In the genomic region with DNA sequence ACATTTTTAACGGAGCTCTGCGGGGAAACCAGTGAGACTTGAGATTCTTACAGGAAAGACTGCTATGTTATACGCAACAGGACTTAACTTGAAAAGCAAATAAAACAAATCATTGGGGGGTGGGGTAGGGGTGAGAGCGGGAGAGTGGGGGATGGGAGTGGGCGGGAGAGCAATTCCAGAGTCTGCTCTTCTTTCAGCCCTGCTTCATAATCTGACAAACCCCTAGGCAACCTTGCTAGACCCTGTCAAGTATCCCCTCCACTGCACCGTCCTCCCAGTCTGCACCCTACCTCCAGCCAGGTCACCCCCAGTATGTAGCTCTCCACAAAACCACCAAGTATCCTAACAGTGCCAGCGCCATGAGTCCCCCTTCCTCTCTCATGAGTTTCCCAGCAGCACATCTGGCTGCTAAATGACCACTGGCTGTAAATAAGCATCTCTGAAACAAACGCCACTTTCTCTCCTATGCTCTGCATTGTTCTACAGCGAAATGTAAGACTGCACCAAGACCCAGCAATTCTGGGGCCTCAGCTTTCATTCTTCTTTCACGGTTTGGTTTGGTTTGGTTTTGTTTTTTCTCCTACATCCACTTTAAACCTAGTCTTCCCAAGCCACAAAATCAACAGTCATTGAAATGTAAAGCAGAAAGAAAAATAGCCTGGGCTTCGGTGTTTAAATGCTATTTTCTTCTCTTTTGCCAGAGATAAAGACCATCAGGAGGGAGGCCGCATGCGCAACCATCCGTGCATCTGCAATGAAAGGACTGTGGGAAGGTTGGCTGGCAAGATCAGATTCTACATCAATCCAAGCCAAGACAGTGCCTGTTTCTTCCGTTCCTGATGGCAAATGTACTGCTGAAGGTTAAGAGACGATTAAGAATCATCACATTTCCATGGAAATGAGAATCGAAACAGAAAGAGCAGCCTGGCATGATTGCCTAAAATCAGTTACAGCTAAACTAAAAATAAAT, we compare ENCODE assay signal across 17 mouse cellular contexts. TPM values are rescaled to one million over a fixed set of nuclear protein-coding genes. Genes with fewer than 3 reads are reported as not detected.
A peak's percentile ranks its signal among the peaks of the same experiment; 100 is the strongest.
DNase-seq lines count a peak whose midpoint lies in the region; ATAC-seq and TF ChIP-seq lines count a peak whose summit lies in the region.
"Had no signal": no experiment of that assay in that cellular context is flagged by ENCODE, and none has a peak within 500 bp of the region (broad histone marks: within the 10 kb centered on the region; RNA-seq: fewer than 3 reads in every experiment).

No protein-coding gene starts in this region.

- no peak overlapping the region for H3K4me3 ChIP-seq in hindbrain, embryonic 10.5 days
- H3K4me3 ChIP-seq in midbrain, postnatal 0 days (ENCODE audit: low read depth, low read length) = no peak overlapping the region
- no peak overlapping the region for H3K4me3 ChIP-seq in cerebellum, adult 2 months (replicated peaks; ENCODE audit: insufficient read depth, low read depth, low read length)
- H3K4me3 ChIP-seq: embryonic facial prominence, embryonic 13.5 days had no signal

- 39% methylated on average over 17 of the region's 17 CpGs for WGBS in hindbrain, embryonic 10.5 days
- 44% methylated on average over 17 of the region's 17 CpGs for WGBS in midbrain, postnatal 0 days
- 37% methylated on average over 17 of the region's 17 CpGs for WGBS in cerebellum, adult 2 months

- H3K4me2 ChIP-seq in midbrain, postnatal 0 days (ENCODE audit: low read depth, low read length, poor library complexity, severe bottlenecking) = no peak overlapping the region
- H3K4me2 ChIP-seq: embryonic facial prominence, embryonic 13.5 days had no signal

- no peaks in the 10 kb centered on the region for H3K27me3 ChIP-seq in hindbrain, embryonic 10.5 days (ENCODE audit: insufficient read depth, poor library complexity, severe bottlenecking)
- no peaks in the 10 kb centered on the region for H3K27me3 ChIP-seq in midbrain, postnatal 0 days (ENCODE audit: insufficient read depth, low read length)
- H3K27me3 ChIP-seq in cerebellum, adult 2 months (ENCODE audit: control insufficient read depth, insufficient read depth, low read length) = no peaks in the 10 kb centered on the region
- H3K27me3 ChIP-seq: CH12.LX; embryonic facial prominence, embryonic 13.5 days had no signal

- no peaks in the 10 kb centered on the region for H3K36me3 ChIP-seq in hindbrain, embryonic 10.5 days
- H3K36me3 ChIP-seq in midbrain, postnatal 0 days (ENCODE audit: insufficient read depth, low read length) = no peaks in the 10 kb centered on the region
- H3K36me3 ChIP-seq: embryonic facial prominence, embryonic 13.5 days had no signal

- H3K9ac ChIP-seq in midbrain, postnatal 0 days (replicated peaks; ENCODE audit: low read length, poor library complexity, severe bottlenecking) = 0 out of 2 replicates have a peak overlapping the region, but pooled peaks have one; percentile 29
- H3K9ac ChIP-seq: embryonic facial prominence, embryonic 13.5 days had no signal

- no peak for ATAC-seq in midbrain, postnatal 0 days (ENCODE audit: low FRiP score)

- H3K9me3 ChIP-seq in hindbrain, embryonic 10.5 days = no peaks in the 10 kb centered on the region
- H3K9me3 ChIP-seq in midbrain, postnatal 0 days (ENCODE audit: low read length) = no peaks in the 10 kb centered on the region
- H3K9me3 ChIP-seq: embryonic facial prominence, embryonic 13.5 days had no signal

- intact Hi-C loops in left cerebral cortex, postnatal 4 days (cut with DNase I) = no loop called here

- DNase-seq in left cerebral cortex, adult 18-20 months (ENCODE audit: low spot score in 2 of 2) = peak; percentile 15 to 29
- DNase-seq in left cerebral cortex, postnatal 4 days = no peak
- peak; percentile 21 for DNase-seq in hindbrain, embryonic 10.5 days (ENCODE audit: low spot score)
- DNase-seq in layer of hippocampus, adult 9-11 months = peak; percentile 14
- DNase-seq in midbrain, postnatal 0 days (ENCODE audit: low spot score) = peak; percentile 34
- no peak for DNase-seq in heart, adult 9 months (ENCODE audit: low spot score in 2 of 2)
- DNase-seq in cerebellum, postnatal 25 days = no peak
- no peak for DNase-seq in cerebellum, adult 2 months
- DNase-seq: gastrocnemius, postnatal 10 days; heart, postnatal 14 days; kidney, postnatal 10 days; liver; lung, postnatal 10 days; spleen, adult 18-20 months; thymus, adult 2 months had no signal

- peak overlapping the region; percentile 76 for H3K27ac ChIP-seq in hindbrain, embryonic 10.5 days
- H3K27ac ChIP-seq in midbrain, postnatal 0 days (ENCODE audit: low read depth, low read length) = peak overlapping the region; percentile 38
- H3K27ac ChIP-seq in cerebellum, adult 2 months (ENCODE audit: insufficient read depth, low read length) = no peak overlapping the region
- H3K27ac ChIP-seq: embryonic facial prominence, embryonic 13.5 days had no signal

- H3K4me1 ChIP-seq in hindbrain, embryonic 10.5 days (replicated peaks) = peaks cover 17% of the 10 kb centered on the region
- H3K4me1 ChIP-seq in midbrain, postnatal 0 days (ENCODE audit: insufficient read depth, low read length) = 0 out of 2 replicates have a peak, but pooled peaks cover 4% of the 10 kb centered on the region
- no peaks in the 10 kb centered on the region for H3K4me1 ChIP-seq in cerebellum, adult 2 months (ENCODE audit: control insufficient read depth, insufficient read depth, low read length)

- TF ChIP-seq CTCF in midbrain, postnatal 0 days (IDR thresholded peaks at IDR 0.05) = no peak
- no peak for TF ChIP-seq CTCF in cerebellum, adult 2 months (IDR thresholded peaks at IDR 0.05; ENCODE audit: borderline replicate concordance, insufficient read depth, low read depth, low read length)

- TF ChIP-seq POLR2A in cerebellum, adult 2 months (IDR thresholded peaks at IDR 0.05; ENCODE audit: borderline replicate concordance, insufficient read depth, low read length) = no peak

RNA-seq across cellular contexts. Expression of gene Htr7, which starts 54.5 kb away (rescaled TPM):
- total RNA-seq in left cerebral cortex, adult 18-20 months (2021) = 10 to 100 TPM; 11.6 to 14.0 TPM
- 10 to 100 TPM in 1 of 2 experiments, 1 to 10 TPM in 1; 9.3 to 11.4 TPM for total RNA-seq in left cerebral cortex, postnatal 4 days (2021)
- polyA plus RNA-seq in hindbrain, embryonic 10.5 days (2016; fragmentation: Nextera tagmentation; extraction: Ambion mirVana) = 0.81 and 0.86 TPM in 2 replicates
- total RNA-seq in midbrain, postnatal 0 days (2014; rRNA removed) = 25.7 and 28.8 TPM in 2 replicates
- polyA plus RNA-seq in midbrain, postnatal 0 days (2015; fragmentation: Nextera tagmentation; extraction: Ambion mirVana) = 15.4 and 15.8 TPM in 2 replicates
- 6.0 and 8.0 TPM in 2 replicates for polyA plus RNA-seq in cerebellum, adult 2 months (2012; rRNA removed)
- total RNA-seq: CH12.LX had no signal

Comparison
In these comparisons a context has a peak if more than half of its experiments do, and no peak if none do; other contexts are left out.
1. DNase-seq: peak in left cerebral cortex, adult 18-20 months (2 of 2), hindbrain, embryonic 10.5 days (single experiment), layer of hippocampus, adult 9-11 months (single experiment) and midbrain, postnatal 0 days (single experiment); none in left cerebral cortex, postnatal 4 days (single experiment), heart, adult 9 months (0 of 2), cerebellum, postnatal 25 days (0 of 2) and cerebellum, adult 2 months (0 of 2).